Mouse (Mus musculus): ENCODE results near the gene Hist2h4. TPM values are rescaled to one million over a fixed set of nuclear protein-coding genes. Genes with fewer than 3 reads are reported as not detected.
"Not testable (repeated sequence)": the region's sequence is repeated elsewhere in the genome, so short reads cannot be mapped to it uniquely, and the experiment has no call there.

Gene Hist2h4
- polyA plus RNA-seq, 1 experiment from 2014 or later = 0.30 TPM

DNA sequence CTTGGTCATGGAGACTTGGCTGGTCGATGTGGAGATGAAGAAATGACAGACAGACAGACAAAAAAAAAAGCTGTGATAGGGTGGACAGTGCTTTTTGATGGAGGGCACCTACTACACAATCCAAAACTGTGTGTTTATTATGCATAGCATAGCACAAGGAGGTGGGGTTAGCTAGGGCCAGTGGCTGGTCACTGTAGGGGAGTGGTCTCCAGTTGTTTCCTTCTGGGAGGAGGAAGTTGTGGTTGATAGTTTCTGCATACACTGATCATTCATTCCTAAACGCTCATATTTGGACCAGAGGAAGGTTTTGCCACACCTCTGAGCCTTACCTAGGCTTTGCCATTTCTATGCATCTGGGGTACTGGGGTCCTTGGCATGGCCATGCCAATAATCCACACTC, 32.7 kb downstream of the Hist2h4 start:
- Histone ChIP-seq H3K27ac (no peak overlapping the region), H3K79me2 (ENCODE audit: inconsistent target) (peaks cover 7% of the 10 kb centered on the region; the same call in 1 of the 2 replicates), H3K4me3 (ENCODE audit: inconsistent target) (no peak overlapping the region), H3K36me3 (ENCODE audit: inconsistent target) (no peaks in the 10 kb centered on the region)
- WGBS (ENCODE audit: missing documents) = 50% methylated on average over 2 of the region's 2 CpGs

DNA sequence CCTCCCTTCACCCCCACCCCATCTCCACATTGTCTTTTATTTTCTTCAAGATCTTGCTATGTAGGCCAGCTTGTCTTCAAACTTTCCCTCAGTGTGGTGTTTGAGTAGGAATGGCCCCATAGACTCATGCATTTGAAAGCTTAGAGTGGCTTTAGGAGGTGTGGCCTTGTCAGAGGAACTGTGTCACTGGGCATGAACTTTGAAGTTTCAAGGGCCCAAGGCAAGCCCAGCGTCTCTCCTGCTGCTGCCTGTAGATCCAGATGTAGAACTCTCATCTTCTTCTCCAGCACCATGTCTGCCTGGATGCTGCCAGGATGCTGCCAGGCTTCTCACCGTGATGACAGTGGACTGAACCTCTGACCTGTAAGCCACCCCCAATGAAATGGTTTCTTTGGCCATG, 34.3 kb downstream of the Hist2h4 start:
- Histone ChIP-seq H3K4me3 (ENCODE audit: inconsistent target) (no peak overlapping the region), H3K79me2 (ENCODE audit: inconsistent target) (peaks cover 23% of the 10 kb centered on the region), H3K27ac (peak overlapping the region; percentile 94), H3K36me3 (ENCODE audit: inconsistent target) (no peaks in the 10 kb centered on the region)
- WGBS (ENCODE audit: missing documents) = 77% methylated on average over 2 of the region's 2 CpGs

- Histone ChIP-seq H3K4me3 (ENCODE audit: inconsistent target) (no peak overlapping the region), H3K27ac (peak overlapping the region; percentile 94), H3K79me2 (ENCODE audit: inconsistent target) (peaks cover 41% of the 10 kb centered on the region), H3K36me3 (ENCODE audit: inconsistent target) (no peaks in the 10 kb centered on the region)
- 28% methylated on average over 8 of the region's 8 CpGs for WGBS (ENCODE audit: missing documents)
Observed at GRCm38 (mm10) chr3:96226695-96227648, 36.1 kb downstream of the Hist2h4 start.

- H3K27ac ChIP-seq = peak overlapping the region; percentile 94
- no peak overlapping the region for H3K4me3 ChIP-seq (ENCODE audit: inconsistent target)
- H3K79me2 ChIP-seq (ENCODE audit: inconsistent target) = peaks cover 46% of the 10 kb centered on the region
- no peaks in the 10 kb centered on the region for H3K36me3 ChIP-seq (ENCODE audit: inconsistent target)
- WGBS (ENCODE audit: missing documents) = 90% methylated on average over 2 of the region's 2 CpGs
Observed at GRCm38 (mm10) chr3:96225421-96225820, 37.7 kb downstream of the Hist2h4 start.

DNA sequence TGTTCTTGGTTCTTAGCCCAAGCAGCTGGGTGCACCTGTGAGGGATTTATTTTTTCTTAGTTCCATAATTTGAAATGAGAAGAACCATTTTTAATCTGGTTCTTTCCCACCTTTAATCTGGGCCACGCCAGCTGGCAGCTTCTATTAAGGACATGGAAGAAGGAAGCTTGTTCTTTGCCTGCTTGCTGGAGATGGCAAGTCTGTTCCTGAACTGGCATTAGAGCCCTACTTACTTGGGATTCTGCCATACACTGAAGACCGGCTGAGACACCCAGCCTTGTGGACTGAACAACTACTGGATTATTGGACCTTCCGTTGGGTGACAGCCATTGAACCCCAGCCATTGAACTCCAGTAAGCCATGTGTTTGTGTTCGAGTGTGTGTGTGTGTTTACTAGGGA, 40.3 kb downstream of the Hist2h4 start:
- Histone ChIP-seq H3K79me2 (ENCODE audit: inconsistent target) (peaks cover 46% of the 10 kb centered on the region), H3K4me3 (ENCODE audit: inconsistent target) (peak overlapping the region; percentile 58), H3K27ac (peak overlapping the region; percentile 92), H3K36me3 (ENCODE audit: inconsistent target) (no peaks in the 10 kb centered on the region)
- 93% methylated on average over 4 of the region's 4 CpGs for WGBS (ENCODE audit: missing documents)

GRCm38 (mm10) chr3:96221640-96222038, 41.5 kb downstream of the Hist2h4 start:
- Histone ChIP-seq H3K4me3 (ENCODE audit: inconsistent target) (peak overlapping the region; percentile 58), H3K27ac (peak overlapping the region; percentile 92), H3K36me3 (ENCODE audit: inconsistent target) (no peaks in the 10 kb centered on the region), H3K79me2 (ENCODE audit: inconsistent target) (peaks cover 46% of the 10 kb centered on the region)
- WGBS (ENCODE audit: missing documents) = 10% methylated on average over 9 of the region's 9 CpGs

DNA sequence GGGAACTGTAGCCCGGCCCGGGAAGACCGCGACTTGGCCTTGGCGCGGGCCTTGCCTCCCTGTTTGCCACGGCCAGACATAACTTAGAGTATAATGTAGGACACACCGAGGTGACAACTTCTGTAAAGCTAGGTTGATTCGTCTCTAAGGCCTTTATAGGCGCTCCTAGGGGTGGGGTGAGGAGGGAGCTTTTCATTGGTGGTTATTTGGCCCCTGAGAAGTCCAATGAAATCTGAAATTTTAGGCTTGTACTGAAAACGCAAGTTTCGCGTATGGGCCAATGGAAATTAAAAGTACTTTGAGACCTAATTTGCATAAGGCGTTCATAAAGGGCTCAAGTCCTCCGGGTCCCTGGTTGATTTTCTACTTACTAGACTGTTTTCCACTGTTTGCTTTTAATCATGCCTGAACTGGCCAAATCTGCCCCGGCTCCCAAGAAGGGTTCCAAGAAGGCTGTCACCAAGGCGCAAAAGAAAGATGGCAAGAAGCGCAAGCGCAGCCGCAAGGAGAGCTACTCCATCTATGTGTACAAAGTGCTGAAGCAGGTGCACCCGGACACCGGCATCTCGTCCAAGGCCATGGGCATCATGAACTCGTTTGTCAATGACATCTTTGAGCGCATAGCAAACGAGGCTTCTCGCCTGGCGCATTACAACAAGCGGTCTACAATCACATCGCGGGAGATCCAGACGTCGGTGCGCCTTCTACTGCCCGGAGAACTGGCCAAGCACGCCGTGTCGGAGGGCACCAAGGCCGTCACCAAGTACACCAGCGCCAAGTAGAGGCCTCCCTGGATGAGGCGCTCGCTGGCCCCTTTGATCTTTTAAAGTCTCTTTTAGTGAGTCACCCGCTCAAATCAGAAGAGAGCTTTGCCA, 42.1 kb downstream of the Hist2h4 start, which contains the start of the genes Hist2h2ac and Hist2h2be:
Hist2h2ac (minus strand) TSS at position 116 of the 875 bp plus-strand sequence.
Hist2h2be (plus strand) TSS at position 355 of the 875 bp plus-strand sequence.
- H3K4me3 ChIP-seq (ENCODE audit: inconsistent target) = peak within 1 kb of the TSS; percentile 74
- 0% methylated on average over 35 of the region's 43 CpGs for WGBS (ENCODE audit: missing documents)
- peaks cover 45% of the 10 kb centered on the region for H3K79me2 ChIP-seq (ENCODE audit: inconsistent target)

DNA sequence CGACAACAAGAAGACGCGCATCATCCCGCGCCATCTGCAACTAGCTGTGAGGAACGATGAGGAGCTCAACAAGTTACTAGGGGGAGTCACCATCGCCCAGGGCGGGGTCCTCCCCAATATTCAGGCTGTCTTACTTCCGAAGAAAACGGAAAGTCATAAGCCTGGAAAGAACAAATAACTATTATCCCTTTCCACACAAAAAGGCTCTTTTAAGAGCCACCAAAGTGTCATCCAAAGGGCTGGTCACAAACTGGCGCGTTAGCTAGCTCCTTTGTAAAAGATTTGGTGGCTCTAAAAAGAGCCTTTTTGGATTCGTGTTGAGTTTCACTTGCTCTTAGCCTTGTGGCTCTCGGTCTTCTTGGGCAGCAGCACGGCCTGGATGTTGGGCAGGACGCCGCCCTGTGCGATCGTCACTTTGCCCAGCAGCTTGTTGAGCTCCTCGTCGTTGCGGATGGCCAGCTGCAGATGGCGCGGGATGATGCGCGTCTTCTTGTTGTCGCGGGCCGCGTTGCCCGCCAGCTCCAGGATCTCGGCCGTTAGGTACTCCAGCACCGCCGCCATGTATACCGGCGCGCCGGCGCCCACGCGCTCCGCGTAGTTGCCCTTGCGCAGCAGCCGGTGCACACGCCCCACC, 42.9 kb downstream of the Hist2h4 start:
- H3K79me2 ChIP-seq (ENCODE audit: inconsistent target) = peaks cover 37% of the 10 kb centered on the region
- under 1% methylated on average over 18 of the region's 47 CpGs for WGBS (ENCODE audit: missing documents)
- peak overlapping the region; percentile 95 for H3K27ac ChIP-seq
- not testable (repeated sequence) for H3K36me3 ChIP-seq (ENCODE audit: inconsistent target)
- H3K4me3 ChIP-seq (ENCODE audit: inconsistent target) = peak overlapping the region; percentile 74

More for the DNA sequence above, 42.1 kb downstream of the Hist2h4 start, which contains the start of the genes Hist2h2ac and Hist2h2be:
- no peaks in the 10 kb centered on the region for H3K36me3 ChIP-seq (ENCODE audit: inconsistent target)
- peak within 1 kb of the TSS; percentile 95 for H3K27ac ChIP-seq

GRCm38 (mm10) chr3:96219661-96220130, 43.4 kb downstream of the Hist2h4 start, which contains the start of the genes Bola1 and Hist2h2ab:
Gene Bola1, minus strand, starts transcription at chr3:96219709.
Gene Hist2h2ab, plus strand, starts transcription at chr3:96219865.
- WGBS (ENCODE audit: missing documents) = 0% methylated on average over 31 of the region's 37 CpGs
- peak within 1 kb of the TSS; percentile 74 for H3K4me3 ChIP-seq (ENCODE audit: inconsistent target)
- H3K36me3 ChIP-seq (ENCODE audit: inconsistent target) = no peaks in the 10 kb centered on the region
- peak within 1 kb of the TSS; percentile 95 for H3K27ac ChIP-seq
- H3K79me2 ChIP-seq (ENCODE audit: inconsistent target) = peaks cover 31% of the 10 kb centered on the region

GRCm38 (mm10) chr3:96219191-96219641, 43.9 kb downstream of the Hist2h4 start:
- Histone ChIP-seq H3K36me3 (ENCODE audit: inconsistent target) (no peaks in the 10 kb centered on the region), H3K4me3 (ENCODE audit: inconsistent target) (peak overlapping the region; percentile 74), H3K79me2 (ENCODE audit: inconsistent target) (peaks cover 27% of the 10 kb centered on the region), H3K27ac (peak overlapping the region; percentile 95)
- WGBS (ENCODE audit: missing documents) = under 1% methylated on average over 12 of the region's 12 CpGs

Other genes with a start within 250 kb of the Hist2h4 start
- 18.6 to 31.7 TPM (median 25.9 TPM) in 3 replicates for gene Vps45, start 204.8 kb downstream of the Hist2h4 start, polyA plus RNA-seq (2018)
- gene Otud7b, start 158.8 kb downstream of the Hist2h4 start, polyA plus RNA-seq (2018) = 9.7 to 10.5 TPM (median 10.4 TPM) in 3 replicates
- gene Mtmr11, start 101.3 kb downstream of the Hist2h4 start, polyA plus RNA-seq (2018) = 1.2 to 2.4 TPM (median 1.8 TPM) in 3 replicates
- gene Sf3b4, start 91.0 kb downstream of the Hist2h4 start, polyA plus RNA-seq (2018) = 57.6 to 99.3 TPM (median 68.9 TPM) in 3 replicates
- gene Sv2a, start 82.2 kb downstream of the Hist2h4 start, polyA plus RNA-seq (2018) = 0.12 to 1.4 TPM (median 0.29 TPM) in 3 replicates
- gene Bola1, start 43.6 kb downstream of the Hist2h4 start, polyA plus RNA-seq (2018) = 5.3 to 18.4 TPM (median 17.6 TPM) in 3 replicates
- not detected in 3 replicates for gene Hist2h2ab, start 43.4 kb downstream of the Hist2h4 start, polyA plus RNA-seq (2018)
- gene Hist2h2ac, start 42.4 kb downstream of the Hist2h4 start, polyA plus RNA-seq (2018) = not detected in 3 replicates
- 5.7 to 13.3 TPM (median 6.8 TPM) in 3 replicates for gene Hist2h2be, start 42.2 kb downstream of the Hist2h4 start, polyA plus RNA-seq (2018)
- 2.4 to 4.9 TPM (median 3.8 TPM) in 3 replicates for gene Hist2h3c2, start 24.2 kb downstream of the Hist2h4 start, polyA plus RNA-seq (2018)
- 57.1 to 112 TPM (median 105 TPM) in 3 replicates for gene Hist2h2aa2, start 23.0 kb downstream of the Hist2h4 start, polyA plus RNA-seq (2018)
- 24.8 to 42.2 TPM (median 31.8 TPM) in 3 replicates for gene Hist2h2aa1, start 17.8 kb downstream of the Hist2h4 start, polyA plus RNA-seq (2018)
- gene Hist2h3c1, start 16.6 kb downstream of the Hist2h4 start, polyA plus RNA-seq (2018) = 1.7 to 8.5 TPM (median 4.8 TPM) in 3 replicates
- not detected in 3 replicates for gene Hist2h3b, start 5.3 kb upstream of the Hist2h4 start, polyA plus RNA-seq (2018)
- gene Hist2h2bb, start 6.4 kb upstream of the Hist2h4 start, polyA plus RNA-seq (2018) = not detected in 3 replicates
- gene Fcgr1, start 30.7 kb upstream of the Hist2h4 start, polyA plus RNA-seq (2018) = 189 to 290 TPM (median 287 TPM) in 3 replicates
- not detected in 3 replicates for gene BC107364, start 189.0 kb upstream of the Hist2h4 start, polyA plus RNA-seq (2018)

Measured in macrophage (primary cell).